Mouse (Mus musculus): Measurements from ENCODE around the gene Med25.

Gene Med25

GRCm38 (mm10) chr7:44862434-44862833, 30.1 kb downstream of the Med25 start:
- DNase-seq: no peak

DNA sequence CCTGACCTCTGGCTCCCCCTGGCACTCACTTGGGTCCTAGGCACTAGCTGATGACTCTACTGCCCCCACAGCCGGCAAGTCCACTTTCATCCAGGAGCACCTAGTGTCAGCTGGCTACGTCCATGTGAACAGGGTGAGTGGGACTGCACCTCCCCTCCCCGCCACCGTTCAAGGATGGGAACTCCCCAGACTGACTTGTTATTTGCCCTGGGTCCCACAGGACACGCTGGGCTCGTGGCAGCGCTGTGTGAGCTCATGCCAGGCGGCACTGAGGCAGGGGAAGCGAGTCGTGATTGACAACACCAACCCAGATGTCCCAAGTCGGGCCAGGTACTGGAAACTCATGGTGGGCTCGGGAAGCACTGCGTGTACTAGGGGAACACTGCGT, 31.1 kb downstream of the Med25 start:
- DNase-seq: no peak

GRCm38 (mm10) chr7:44860576-44861428, 31.7 kb downstream of the Med25 start:
- peak; percentile 89 for DNase-seq

DNA sequence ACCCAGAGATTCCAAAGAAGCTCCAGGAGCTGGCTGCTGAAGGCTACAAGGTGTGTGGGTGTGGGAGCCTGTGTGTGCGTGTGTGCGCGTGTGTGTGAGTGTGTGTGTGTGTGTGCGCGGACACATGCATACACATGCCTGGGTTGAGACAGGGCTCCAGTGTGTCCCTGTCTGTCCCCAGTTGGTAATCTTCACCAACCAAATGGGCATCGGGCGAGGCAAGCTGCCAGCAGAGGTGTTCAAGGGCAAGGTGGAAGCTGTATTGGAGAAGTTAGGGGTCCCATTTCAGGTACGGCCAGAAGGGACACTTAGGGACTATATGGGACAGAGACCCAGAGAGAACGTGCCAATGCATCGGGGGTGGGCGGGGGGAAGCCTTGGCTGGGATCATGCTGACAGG, 32.6 kb downstream of the Med25 start:
- DNase-seq: no peak

GRCm38 (mm10) chr7:44857905-44858304, 34.6 kb downstream of the Med25 start:
- DNase-seq: peak; percentile 71

GRCm38 (mm10) chr7:44857042-44857552, 35.4 kb downstream of the Med25 start, which contains the start of gene Pnkp:
Gene Pnkp (plus strand): TSS chr7:44857139.
- peak; percentile 91 for DNase-seq

- DNase-seq: no peak
These were observed 36.1 kb downstream of the Med25 start for GRCm38 (mm10) chr7:44856265-44856916.

DNA sequence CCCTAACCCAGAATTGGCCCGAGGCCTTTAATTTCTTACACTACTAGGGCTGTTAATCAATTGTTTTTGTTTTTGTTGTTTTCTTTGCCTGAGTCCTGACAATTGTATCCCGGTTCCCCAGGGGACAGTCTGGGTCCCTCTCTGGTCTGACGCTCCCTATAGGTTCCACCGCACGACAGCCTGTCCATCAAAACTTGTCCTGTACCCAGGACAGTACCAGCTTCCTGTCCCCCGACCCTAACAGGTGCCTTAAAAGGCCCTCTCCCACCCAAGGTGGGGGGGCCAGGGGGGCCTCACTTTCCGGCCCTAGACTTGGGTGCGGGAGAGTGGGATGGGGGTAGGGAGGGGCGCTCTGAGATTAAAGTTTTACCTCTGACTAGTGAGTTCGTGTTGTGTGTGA, 37.5 kb downstream of the Med25 start:
- DNase-seq: no peak

GRCm38 (mm10) chr7:44854356-44855031, 38.0 kb downstream of the Med25 start:
- peak; percentile 93 for DNase-seq

DNA sequence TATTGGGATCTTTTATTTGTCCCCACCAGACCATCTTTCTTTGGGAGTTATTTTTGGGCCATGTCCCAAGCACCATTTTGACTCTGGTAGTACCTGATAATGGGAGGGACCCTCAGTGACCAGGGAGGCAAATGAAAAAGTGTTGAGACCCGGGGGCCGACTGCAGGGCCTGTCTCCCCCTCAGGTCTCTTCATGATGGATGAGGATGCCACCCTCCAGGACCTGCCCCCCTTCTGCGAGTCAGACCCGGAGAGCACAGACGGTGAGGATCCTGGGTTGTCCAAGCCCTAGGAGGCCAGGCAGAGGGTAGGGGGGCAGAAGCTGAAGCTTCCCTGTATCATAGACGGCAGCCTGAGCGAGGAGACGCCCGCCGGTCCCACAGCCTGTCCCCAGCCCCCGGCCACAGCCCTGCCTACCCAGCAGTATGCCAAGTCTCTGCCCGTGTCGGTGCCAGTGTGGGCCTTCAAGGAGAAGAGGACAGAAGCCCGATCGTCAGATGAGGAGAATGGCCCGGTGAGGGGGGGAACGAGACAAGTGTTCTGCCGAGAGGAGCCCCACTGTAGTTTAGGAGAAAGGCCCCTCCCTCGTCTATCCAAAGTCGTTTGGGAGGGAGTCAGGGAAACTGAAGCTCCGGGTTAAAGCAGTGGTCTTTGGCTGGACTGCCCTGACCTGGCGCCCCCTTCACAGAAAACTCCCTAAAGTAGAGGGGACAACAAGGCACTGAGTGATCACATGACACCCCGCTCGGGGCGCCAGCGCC, 38.7 kb downstream of the Med25 start:
- no peak for DNase-seq

GRCm38 (mm10) chr7:44853065-44853464, 39.4 kb downstream of the Med25 start:
- no peak for DNase-seq

GRCm38 (mm10) chr7:44852259-44853027, 40.1 kb downstream of the Med25 start:
- DNase-seq: no peak

DNA sequence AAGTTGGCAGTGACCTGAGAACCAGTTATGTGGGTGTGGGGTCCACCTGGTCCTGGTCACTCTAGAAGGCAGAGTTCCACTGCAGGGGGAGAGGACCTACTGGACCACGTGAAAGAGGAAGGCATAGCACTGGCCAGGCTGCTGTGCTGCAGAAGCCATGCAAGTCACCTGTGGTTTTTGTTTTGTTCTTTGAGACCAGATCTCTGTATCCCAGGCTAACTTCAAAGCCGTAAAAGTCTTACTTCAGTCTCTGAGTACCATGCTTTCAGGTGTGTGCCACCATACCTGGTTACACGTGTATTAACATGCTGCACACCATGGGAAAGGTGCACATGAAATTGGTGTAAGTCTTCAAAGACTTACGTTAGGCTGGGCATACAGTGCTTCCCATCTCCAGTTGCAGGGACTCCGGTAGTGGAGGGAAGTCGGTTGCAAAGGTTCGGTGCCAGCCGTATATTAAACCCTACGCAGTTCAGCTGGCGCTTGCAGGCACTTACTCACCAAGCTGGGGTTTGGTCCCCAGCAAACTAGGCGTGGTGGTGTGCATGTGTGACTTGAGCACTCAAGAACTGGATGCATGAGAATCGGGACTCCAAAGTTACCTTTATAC, 40.8 kb downstream of the Med25 start:
- DNase-seq: no peak

DNA sequence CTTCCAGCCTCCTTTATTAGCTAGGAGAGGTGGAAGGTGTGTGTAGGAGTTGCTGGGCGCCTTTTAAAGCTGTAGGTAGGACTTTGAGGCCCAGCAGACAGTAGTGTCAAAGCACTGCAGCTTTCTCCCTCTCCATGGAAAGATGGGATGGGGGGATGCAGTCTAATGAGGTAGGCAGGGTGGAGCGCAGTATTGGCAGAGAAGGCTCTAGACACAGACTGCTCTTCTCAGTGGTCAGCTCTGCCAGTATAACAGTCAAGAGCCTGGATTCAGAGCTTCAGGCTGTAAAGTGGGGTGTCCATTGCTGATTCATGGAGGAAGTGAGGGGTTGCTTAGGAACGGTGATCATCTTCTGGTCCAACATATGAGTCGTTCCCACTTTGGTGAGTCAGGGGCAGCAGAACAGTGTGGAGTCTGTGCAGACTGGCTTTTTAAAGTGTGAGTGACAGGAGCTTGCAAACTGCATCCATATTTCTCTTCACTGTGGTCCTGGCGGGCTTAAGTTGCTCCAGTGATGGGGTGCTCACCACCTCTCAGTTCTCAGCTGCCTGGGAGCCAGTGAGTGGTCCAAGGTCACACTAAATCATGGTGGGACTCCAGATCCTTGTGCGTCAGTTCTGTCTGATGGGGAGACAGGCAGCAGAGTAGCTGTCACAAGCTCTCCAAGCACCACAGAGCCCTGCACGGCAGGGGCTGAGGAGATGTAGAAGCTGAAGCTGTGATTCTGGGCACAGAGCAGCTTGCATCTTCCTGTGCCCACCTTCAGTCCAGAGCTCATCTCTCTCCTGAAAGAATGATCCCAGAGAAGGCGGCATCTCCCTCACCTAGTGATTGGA, 41.5 kb downstream of the Med25 start:
- DNase-seq: no peak

- peak; percentile 87 for DNase-seq
These were observed 42.4 kb downstream of the Med25 start for GRCm38 (mm10) chr7:44850146-44850545.

DNA sequence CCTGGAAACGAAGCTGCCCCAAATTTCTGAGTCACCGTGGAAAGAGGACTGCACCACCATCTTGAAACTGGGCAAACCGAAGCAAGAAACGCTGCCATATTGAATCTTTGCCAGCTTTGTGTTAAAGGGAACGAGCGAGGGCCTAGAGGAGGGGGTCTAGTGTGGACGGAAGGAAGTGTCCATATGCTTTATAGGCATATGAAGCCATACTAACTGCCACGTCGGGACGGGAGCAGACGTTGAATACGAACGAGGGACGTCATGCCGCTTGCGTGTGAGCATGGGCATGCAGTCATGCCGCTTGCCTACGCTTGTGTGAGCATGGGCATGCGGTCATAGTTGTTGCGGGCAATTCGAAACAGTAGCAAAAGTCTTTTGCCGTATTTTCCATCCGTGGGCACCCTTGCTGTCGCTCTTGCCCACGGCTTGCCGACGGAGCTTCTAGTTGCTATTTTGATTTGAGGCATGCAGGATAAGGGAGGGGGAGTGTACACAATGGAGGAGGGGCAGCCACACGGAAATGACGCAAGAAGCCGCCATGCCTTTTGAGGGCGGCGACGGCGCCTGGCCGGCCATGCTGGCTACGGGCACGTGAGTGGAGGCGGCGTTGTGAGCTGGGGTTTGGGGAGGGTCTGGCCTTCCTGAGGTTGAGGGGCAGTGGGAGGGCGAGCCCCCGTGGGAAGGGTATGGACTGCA, 42.9 kb downstream of the Med25 start:
- DNase-seq: peak; percentile 95

- peak; percentile 100 for DNase-seq
These were observed 43.7 kb downstream of the Med25 start, which contains the start of the genes Akt1s1 and Tbc1d17 for GRCm38 (mm10) chr7:44848561-44849415. Gene Akt1s1 (plus strand): TSS chr7:44848991. Gene Tbc1d17 (minus strand): TSS chr7:44849079.

- DNase-seq: no peak
These were observed 44.7 kb downstream of the Med25 start for GRCm38 (mm10) chr7:44847772-44848171.

GRCm38 (mm10) chr7:44846804-44847203, 45.7 kb downstream of the Med25 start:
- no peak for DNase-seq
